Mouse (Mus musculus) Muller cell, postnatal 12 days (primary cell): ENCODE results near the gene Nlgn2.

ENCODE experiments used
- DNase-seq: peaks from one replicate; pipeline ENCODE4 v3.0.0-alpha.2; 2015; ENCODE audit errors: inconsistent ontology term

Nlgn2 gene

DNA sequence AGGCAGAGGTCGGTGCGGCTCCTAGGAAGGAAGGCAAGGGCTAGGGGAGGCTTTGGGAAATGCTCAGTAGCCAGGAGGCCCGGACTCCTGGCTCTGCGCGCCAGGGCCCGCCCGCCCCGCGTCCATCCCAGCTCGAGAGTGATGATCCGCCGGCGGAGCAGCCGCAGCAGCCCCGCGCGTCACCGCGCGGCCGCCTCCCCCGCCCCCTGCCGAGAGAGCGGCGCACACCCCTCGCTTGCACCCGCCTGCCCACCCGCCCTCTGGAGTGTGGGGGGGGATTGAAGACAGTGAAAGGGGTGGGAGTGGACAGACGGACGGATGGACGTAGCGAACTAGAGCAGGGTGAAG, at the start of gene Nlgn2:
Gene Nlgn2 (minus strand): TSS at position 181 of the 348 bp plus-strand sequence.
- DNase-seq: no peak

DNA sequence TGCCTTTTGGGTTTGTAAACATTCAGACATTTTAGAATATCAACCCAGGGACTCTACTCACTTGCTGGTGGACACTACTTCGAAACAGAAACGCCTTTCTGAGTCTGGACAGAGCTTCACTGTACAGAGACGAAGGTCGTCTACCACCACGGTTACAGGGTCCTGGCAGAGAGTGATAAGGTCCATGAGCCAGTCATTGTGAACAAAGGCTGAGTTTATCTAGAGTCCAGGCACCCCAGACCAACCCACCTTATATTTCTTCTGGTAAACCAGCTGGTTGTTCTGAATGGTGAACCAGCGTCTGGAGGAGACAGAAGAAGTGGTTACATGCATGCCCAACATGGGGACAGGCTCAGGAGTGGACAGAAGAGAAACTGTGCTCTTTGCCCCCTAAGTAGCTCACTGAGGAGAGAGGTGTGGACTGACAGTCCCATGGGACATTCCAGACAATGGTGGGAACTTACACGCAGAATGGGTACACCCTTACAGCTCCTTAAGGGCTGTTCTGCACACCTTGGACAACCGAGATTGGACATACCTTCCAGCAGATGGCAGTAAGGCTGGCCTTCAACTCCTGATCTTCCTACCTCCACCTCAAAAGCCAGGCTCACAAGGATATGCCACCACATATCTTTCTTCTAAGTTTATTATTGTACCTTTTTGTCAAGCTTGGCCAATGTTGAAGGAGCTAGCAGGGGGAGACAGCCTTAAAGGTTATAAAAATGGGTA, 49.5 kb upstream of the Nlgn2 start:
- DNase-seq: no peak

GRCm38 (mm10) chr11:69884663-69885062, 47.1 kb upstream of the Nlgn2 start:
- no peak for DNase-seq

GRCm38 (mm10) chr11:69884240-69884639, 46.7 kb upstream of the Nlgn2 start:
- no peak for DNase-seq

DNA sequence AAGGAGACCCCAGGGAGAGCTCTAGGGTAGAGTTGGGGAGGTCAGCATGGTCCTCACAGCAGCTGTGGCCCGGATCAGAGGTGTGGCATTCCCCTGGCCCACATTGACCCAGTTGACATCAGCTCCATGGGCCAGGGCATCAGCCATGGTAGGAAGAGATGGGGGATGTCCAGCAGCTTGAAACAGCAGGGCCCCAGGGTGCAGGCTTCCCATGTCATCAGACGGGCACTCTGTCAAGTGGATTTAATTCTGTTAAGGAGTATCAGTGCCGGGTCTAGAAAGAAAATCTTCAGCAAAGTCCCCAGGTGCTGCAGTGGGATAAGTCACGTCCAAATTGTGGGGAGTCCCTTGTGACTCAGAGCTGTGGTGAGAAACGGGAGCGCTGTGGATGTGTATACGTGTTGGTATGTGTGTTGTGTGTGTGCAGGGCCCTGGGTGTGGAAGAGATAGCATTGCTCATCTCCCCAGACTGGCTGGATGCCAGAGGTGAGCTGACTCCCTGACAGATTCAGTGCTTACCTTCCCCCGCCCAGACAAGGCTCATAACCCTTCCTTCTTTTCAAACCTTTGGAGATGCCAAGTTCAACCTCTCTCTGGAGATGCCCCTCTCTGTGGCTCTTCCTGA, 46.1 kb upstream of the Nlgn2 start:
- DNase-seq: no peak

DNA sequence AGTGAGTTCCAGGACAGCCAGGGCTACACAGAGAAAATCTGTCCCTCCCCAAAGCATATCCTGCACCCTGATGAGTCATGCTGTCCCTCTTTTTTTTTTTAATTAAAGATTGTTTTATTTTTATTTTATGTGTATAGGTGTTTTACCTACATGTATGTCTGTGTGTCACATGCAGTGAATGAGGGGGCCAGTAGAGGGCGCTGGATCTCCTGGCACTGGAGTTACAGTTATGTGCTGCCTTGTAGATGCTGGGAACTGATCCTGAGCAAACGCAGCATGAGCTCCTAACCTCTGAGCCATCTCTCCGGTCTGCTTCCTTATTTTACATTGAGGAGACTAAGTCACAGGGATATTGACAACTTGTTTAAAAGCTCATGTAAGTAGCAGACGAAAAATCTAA, 45.5 kb upstream of the Nlgn2 start:
- DNase-seq: no peak

- DNase-seq: no peak
Measured at GRCm38 (mm10) chr11:69881787-69882670, 44.4 kb upstream of the Nlgn2 start.

- DNase-seq: peak; percentile 98
Measured at GRCm38 (mm10) chr11:69880853-69881603, 43.4 kb upstream of the Nlgn2 start, which contains the start of gene Kctd11. Gene Kctd11, minus strand, starts transcription at chr11:69881406.

GRCm38 (mm10) chr11:69880506-69880852, 42.9 kb upstream of the Nlgn2 start:
- peak; percentile 88 for DNase-seq

DNA sequence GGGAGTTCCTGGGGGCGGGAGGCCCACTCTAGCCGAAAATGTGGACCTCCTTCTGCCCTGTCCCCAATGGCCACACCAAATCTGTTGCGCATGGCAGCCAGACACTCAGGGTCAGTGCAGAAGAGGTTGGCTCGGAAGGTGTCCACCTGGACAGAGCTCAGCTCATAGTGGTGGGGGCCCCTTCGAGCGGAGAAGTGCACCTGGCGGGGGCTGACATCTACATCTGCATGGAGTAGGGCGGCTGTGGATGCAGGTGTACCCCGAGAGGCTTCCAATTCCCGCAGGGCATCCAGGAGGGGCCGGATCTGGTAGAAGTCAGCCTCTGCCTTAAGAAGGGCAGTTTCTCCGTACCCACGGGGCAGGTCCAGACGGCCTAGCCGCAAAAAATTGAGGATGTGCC, 42.1 kb upstream of the Nlgn2 start:
- DNase-seq: no peak

DNA sequence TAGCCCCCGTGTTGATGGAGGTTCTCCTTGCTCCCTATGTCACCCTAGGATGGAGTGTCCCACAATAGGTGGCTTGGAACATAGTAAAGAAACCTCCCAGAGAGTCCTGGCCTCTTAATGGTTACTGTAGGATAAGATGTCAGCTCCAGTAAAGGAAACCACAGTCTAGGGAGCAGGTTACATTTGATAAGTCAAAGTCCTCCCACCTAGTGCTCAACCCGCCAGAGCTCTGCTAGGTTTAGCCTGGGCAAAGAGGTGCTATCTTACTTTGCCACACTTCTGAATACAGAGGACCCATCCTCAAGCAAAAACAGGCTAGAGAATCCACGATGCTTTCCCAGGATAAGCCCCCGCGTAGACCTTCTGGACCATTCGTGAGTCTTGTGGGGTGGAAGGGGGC, 41.4 kb upstream of the Nlgn2 start:
- DNase-seq: no peak

DNA sequence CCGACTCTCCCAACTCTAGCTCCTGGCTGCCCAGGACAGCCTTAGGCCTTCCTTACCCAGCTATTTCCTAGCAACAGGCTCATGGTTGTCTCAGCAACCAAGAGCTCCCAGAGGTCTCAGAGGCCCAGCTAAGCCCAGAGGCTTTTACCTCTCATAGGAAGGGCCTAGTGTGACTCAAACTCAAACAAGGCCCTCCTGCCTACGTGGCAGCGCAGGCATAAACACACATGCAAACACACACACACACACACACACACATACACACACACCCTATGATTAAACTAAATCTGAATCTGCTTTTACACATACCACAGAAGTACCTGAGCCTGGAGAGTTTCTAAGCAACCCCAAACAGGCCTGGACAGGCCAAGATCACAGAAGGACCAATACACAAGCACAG, 40.8 kb upstream of the Nlgn2 start:
- DNase-seq: no peak

DNA sequence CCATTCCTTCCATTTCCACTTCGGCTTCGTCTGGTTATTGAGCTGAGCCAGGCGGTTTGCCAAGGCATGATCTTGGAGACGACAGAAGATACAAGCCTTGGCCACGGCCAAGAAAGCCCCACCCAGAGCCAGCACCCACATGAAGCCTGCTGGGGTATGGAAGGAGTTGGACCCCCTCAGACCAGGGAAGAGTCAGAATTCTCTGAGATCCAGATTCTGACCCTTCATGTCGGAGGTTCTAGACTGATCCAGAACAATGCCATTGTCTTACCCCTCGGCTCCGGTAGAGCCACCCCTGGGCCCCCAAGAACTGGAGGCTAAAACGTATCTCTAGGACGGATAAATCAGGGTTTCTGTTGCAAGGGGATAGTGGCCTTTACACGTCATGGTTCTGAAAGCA, 40.3 kb upstream of the Nlgn2 start, which contains the start of gene Tmem95:
Gene Tmem95 (minus strand): TSS at position 141 of the 400 bp plus-strand sequence.
- DNase-seq: no peak

DNA sequence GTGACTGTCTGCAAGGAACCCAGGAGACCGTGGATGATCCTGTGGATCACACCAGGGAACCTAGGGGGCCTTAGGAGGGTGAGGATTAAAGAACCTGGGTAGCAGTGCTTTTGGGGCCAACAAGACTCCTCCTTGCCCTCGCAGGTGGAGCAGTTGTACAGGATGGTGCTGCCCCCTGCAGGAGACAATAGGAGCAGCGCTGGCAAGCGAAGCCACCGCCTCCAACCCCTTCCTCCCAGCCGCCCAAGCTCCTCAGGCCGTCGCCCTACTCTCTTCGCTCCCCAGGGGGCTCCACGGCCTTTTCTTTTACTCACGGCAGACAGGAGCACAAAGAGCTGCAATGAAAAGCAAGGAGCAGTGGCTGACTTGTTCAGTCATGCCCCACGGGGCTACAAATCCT, 39.3 kb upstream of the Nlgn2 start:
- DNase-seq: peak; percentile 85

DNA sequence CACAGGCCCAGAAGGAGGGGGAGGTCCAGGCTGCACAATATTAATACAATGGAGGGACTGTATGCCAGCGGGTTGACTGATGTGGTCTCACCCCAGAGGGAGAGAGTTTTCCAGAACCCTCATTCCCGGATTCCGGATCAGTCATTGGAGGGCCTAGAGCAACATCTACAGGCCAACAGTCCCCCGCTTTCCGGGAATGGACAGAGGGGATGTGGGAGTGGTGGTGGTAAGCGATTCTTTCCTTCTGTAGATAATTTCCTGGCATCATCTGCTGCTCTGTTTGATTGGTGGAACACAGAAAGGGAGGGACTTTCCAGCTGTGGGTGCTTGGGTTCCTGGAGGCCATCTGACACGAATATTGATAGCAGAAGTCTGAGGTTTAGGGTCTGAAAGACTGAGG, 38.6 kb upstream of the Nlgn2 start:
- peak; percentile 65 for DNase-seq

DNA sequence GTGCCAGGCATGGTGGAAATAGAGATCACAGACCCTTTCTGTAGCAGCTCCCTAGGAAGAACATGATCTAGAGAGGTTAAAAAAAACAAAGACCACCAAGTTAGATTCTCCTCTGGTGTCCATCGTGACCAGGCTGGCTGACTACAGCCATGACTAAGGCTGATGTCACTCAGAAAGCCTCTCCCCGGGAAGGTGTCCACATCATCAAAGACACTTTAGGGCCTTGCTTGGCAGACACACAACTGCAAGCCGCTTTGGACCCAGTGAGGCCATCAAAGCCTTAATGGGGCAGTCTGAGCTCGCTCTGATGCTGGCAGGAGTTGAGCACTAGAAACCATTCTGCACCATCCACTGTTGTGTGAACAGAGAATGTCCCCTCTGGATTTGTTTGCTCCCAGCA, 34.9 kb upstream of the Nlgn2 start:
- no peak for DNase-seq

DNA sequence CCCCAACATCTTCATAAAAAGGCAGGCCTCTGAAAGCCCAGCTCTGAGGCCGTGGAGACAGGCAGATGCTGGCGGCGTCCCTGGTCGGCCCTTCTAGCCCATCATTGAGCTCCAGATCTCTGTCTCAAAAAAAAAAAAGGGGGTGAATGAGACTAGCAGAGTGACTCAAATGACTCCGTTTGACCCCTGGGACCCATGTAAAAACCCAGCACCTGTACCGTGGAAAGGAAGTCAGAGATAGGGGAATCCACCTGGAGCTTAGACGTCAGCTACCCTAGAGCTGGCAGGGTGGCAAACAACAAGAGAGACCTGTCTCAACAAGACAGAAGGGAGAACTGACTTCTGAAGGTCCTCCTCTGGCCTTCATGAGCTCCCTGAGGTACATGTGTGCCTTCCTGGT, 34.2 kb upstream of the Nlgn2 start:
- no peak for DNase-seq

- no peak for DNase-seq
Measured at GRCm38 (mm10) chr11:69870289-69871069, 32.9 kb upstream of the Nlgn2 start.

GRCm38 (mm10) chr11:69867335-69867734, 29.8 kb upstream of the Nlgn2 start:
- DNase-seq: no peak

- no peak for DNase-seq
Measured at GRCm38 (mm10) chr11:69865561-69865960, 28.0 kb upstream of the Nlgn2 start.
